Mouse (Mus musculus): Measurements from ENCODE around the gene Wdfy4. TPM values are rescaled to one million over a fixed set of nuclear protein-coding genes. Genes with fewer than 3 reads are reported as not detected.

The Wdfy4 gene
- polyA plus RNA-seq, 1 experiment = 19.4 TPM

- no peak for DNase-seq
- WGBS = 8% methylated on average over 10 of the region's 10 CpGs
- H3K4me3 ChIP-seq (ENCODE audit: control insufficient read depth, insufficient read depth, low read length) = no peak overlapping the region
Observed at GRCm38 (mm10) chr14:32931709-32932108, 253.6 kb downstream of the Wdfy4 start.

GRCm38 (mm10) chr14:32923871-32924270 lies 261.4 kb downstream of the Wdfy4 start:
- DNase-seq = no peak
- 87% methylated on average over 9 of the region's 9 CpGs for WGBS
- TF ChIP-seq POLR2A (IDR thresholded peaks at IDR 0.05; ENCODE audit: control insufficient read depth, extremely low read depth, insufficient read depth, low read length, poor library complexity) (no peak), CTCF (IDR thresholded peaks at IDR 0.05; ENCODE audit: borderline replicate concordance, control insufficient read depth, extremely low read depth, insufficient read depth, low read length, poor library complexity) (no peak)
- H3K27ac ChIP-seq (ENCODE audit: control insufficient read depth, insufficient read depth, low read length) = no peak overlapping the region
- no peaks in the 10 kb centered on the region for H3K36me3 ChIP-seq (ENCODE audit: control insufficient read depth, insufficient read depth, low read length)
- no peaks in the 10 kb centered on the region for H3K27me3 ChIP-seq (ENCODE audit: control insufficient read depth, insufficient read depth, low read length)
- H3K4me1 ChIP-seq (replicated peaks; ENCODE audit: control insufficient read depth, insufficient read depth, low read length) = no peaks in the 10 kb centered on the region
- H3K4me3 ChIP-seq (ENCODE audit: control insufficient read depth, insufficient read depth, low read length) = no peak overlapping the region

More at GRCm38 (mm10) chr14:32931709-32932108, 253.6 kb downstream of the Wdfy4 start:
- Histone ChIP-seq H3K4me1 (replicated peaks; ENCODE audit: control insufficient read depth, insufficient read depth, low read length) (no peaks in the 10 kb centered on the region), H3K36me3 (ENCODE audit: control insufficient read depth, insufficient read depth, low read length) (no peaks in the 10 kb centered on the region), H3K27ac (ENCODE audit: control insufficient read depth, insufficient read depth, low read length) (no peak overlapping the region), H3K27me3 (ENCODE audit: control insufficient read depth, insufficient read depth, low read length) (no peaks in the 10 kb centered on the region)
- no peak for TF ChIP-seq POLR2A (IDR thresholded peaks at IDR 0.05; ENCODE audit: control insufficient read depth, extremely low read depth, insufficient read depth, low read length, poor library complexity)
- TF ChIP-seq CTCF (IDR thresholded peaks at IDR 0.05; ENCODE audit: borderline replicate concordance, control insufficient read depth, extremely low read depth, insufficient read depth, low read length, poor library complexity) = no peak

- WGBS = 100% methylated on average over 1 of the region's 1 CpGs
- Histone ChIP-seq H3K4me1 (replicated peaks; ENCODE audit: control insufficient read depth, insufficient read depth, low read length) (no peaks in the 10 kb centered on the region), H3K36me3 (ENCODE audit: control insufficient read depth, insufficient read depth, low read length) (no peaks in the 10 kb centered on the region), H3K27ac (ENCODE audit: control insufficient read depth, insufficient read depth, low read length) (no peak overlapping the region), H3K4me3 (ENCODE audit: control insufficient read depth, insufficient read depth, low read length) (no peak overlapping the region), H3K27me3 (ENCODE audit: control insufficient read depth, insufficient read depth, low read length) (no peaks in the 10 kb centered on the region)
- TF ChIP-seq CTCF (IDR thresholded peaks at IDR 0.05; ENCODE audit: borderline replicate concordance, control insufficient read depth, extremely low read depth, insufficient read depth, low read length, poor library complexity) (no peak), POLR2A (IDR thresholded peaks at IDR 0.05; ENCODE audit: control insufficient read depth, extremely low read depth, insufficient read depth, low read length, poor library complexity) (no peak)
- DNase-seq = no peak
Observed at GRCm38 (mm10) chr14:32917919-32918318, 267.4 kb downstream of the Wdfy4 start.

- Histone ChIP-seq H3K4me1 (replicated peaks; ENCODE audit: control insufficient read depth, insufficient read depth, low read length) (no peaks in the 10 kb centered on the region), H3K27ac (ENCODE audit: control insufficient read depth, insufficient read depth, low read length) (no peak overlapping the region), H3K36me3 (ENCODE audit: control insufficient read depth, insufficient read depth, low read length) (no peaks in the 10 kb centered on the region), H3K4me3 (ENCODE audit: control insufficient read depth, insufficient read depth, low read length) (no peak overlapping the region), H3K27me3 (ENCODE audit: control insufficient read depth, insufficient read depth, low read length) (no peaks in the 10 kb centered on the region)
- TF ChIP-seq CTCF (IDR thresholded peaks at IDR 0.05; ENCODE audit: borderline replicate concordance, control insufficient read depth, extremely low read depth, insufficient read depth, low read length, poor library complexity) = no peak
- no peak for TF ChIP-seq POLR2A (IDR thresholded peaks at IDR 0.05; ENCODE audit: control insufficient read depth, extremely low read depth, insufficient read depth, low read length, poor library complexity)
- 86% methylated on average over 2 of the region's 2 CpGs for WGBS
- no peak for DNase-seq
Observed at GRCm38 (mm10) chr14:32915360-32915759, 269.9 kb downstream of the Wdfy4 start.

- WGBS = 96% methylated on average over 4 of the region's 4 CpGs
- no peak for DNase-seq
- Histone ChIP-seq H3K4me1 (replicated peaks; ENCODE audit: control insufficient read depth, insufficient read depth, low read length) (no peaks in the 10 kb centered on the region), H3K27me3 (ENCODE audit: control insufficient read depth, insufficient read depth, low read length) (no peaks in the 10 kb centered on the region), H3K36me3 (ENCODE audit: control insufficient read depth, insufficient read depth, low read length) (no peaks in the 10 kb centered on the region), H3K27ac (ENCODE audit: control insufficient read depth, insufficient read depth, low read length) (no peak overlapping the region), H3K4me3 (ENCODE audit: control insufficient read depth, insufficient read depth, low read length) (no peak overlapping the region)
- no peak for TF ChIP-seq POLR2A (IDR thresholded peaks at IDR 0.05; ENCODE audit: control insufficient read depth, extremely low read depth, insufficient read depth, low read length, poor library complexity)
- TF ChIP-seq CTCF (IDR thresholded peaks at IDR 0.05; ENCODE audit: borderline replicate concordance, control insufficient read depth, extremely low read depth, insufficient read depth, low read length, poor library complexity) = no peak
Observed at GRCm38 (mm10) chr14:32911187-32911586, 274.1 kb downstream of the Wdfy4 start.

Other genes with a start within 250 kb of the Wdfy4 start
- gene Lrrc18, start 194.1 kb downstream of the Wdfy4 start, polyA plus RNA-seq (2012; rRNA removed) = 0.50 and 0.57 TPM in 2 replicates
- gene Arhgap22, start 28.5 kb upstream of the Wdfy4 start, polyA plus RNA-seq (2012; rRNA removed) = 12.8 and 16.2 TPM in 2 replicates

Measured in thymus, adult 2 months (tissue).